Mouse (Mus musculus) adrenal gland, adult (tissue): ENCODE data around the gene Kif26b.

Source experiments
- DNase-seq, 2 experiments: peaks; one replicate each; pipeline ENCODE4 v3.0.0; 2022 to 2023; ENCODE audit warnings: low spot score in 1 of 2; ENCODE audit not compliant: inconsistent age in 2 of 2

The Kif26b gene

DNA sequence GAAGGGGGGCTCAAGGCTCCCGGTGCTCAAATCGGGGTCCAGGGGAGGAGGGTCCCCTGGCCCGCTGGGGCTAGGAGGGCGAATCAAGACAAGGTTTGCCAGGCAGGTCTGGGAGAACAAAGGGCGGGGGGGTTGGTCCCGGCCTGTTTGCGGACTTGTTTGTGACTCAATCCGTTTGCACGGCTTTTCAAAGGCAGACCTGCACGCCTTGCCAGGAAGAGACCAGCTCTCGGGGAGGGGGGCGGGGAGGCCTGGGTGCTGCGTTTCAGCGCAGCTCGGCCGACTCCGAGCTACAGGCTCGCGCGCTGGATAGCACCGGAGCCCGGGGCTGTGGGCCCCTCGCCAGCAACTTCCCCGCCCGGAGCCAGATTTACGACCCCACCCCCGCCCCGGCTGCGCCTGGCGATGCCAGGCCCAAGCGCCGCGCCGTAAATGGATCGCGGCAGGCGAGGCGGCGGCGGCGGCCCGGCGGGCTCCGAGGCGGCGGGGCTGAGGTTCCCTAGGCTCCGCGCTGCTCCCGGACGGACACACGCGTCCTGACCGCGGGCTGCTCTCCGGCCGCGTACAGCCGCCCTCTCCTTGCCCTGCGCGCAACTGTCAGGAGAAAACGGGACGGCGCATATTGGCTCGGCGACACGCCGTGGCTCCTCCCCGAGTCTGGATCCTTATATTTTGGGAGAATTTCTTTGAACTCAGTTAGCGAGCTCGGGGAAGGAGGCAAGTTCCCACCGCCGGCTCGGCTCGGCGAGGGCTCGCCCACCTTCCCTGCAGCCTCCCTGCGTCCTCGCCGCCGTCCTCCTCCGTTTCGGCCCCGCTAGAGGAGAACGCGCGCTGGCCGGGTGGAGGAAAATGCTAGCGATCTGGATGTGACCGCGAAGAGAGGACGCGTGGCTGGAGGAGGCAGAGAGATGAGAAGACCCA is at the start of gene Kif26b:
TSS of gene Kif26b (plus strand) at position 695 of the 921 bp plus-strand sequence.
- peak; percentile 59 to 84 for DNase-seq

DNA sequence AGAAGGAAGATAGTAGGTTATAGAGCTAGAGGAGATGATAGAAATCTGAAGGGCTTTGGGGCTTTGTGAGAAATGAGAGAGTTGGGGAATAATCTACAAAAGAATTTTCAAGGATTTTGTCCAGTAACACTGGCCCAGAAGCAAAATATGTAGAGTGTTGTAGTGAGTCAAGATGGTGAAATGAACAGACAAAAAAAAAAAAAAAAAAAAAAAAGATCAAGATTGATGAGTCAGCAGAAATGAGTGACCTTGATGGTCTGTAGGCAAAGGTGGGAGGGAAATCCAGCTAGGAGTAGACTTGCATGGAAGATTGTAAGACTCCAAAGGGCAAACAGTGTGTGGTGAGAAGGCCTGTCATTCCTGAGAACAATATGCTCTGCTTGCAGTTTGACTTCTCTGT is 45.1 kb upstream of the Kif26b start:
- DNase-seq: no peak

- DNase-seq: no peak
Observed at GRCm38 (mm10) chr1:178485138-178485867, 43.6 kb upstream of the Kif26b start.

DNA sequence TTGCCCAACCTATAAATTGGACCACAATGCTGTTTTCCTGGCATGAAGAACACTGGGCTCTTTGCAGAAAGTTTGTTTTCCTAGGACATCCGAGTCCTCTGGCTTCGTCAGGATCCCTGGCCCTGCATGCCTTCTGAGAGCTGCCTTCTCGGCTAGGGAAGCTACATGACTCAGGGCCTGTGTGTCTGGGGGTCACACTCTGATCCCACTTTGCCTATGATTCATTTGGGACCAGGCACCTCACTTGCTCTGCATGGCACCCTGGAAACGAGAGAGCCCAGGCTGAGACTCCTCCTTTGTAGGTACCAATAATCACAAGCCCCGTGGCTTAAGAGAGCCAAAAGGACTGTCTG is 43.1 kb upstream of the Kif26b start:
- DNase-seq: no peak

DNA sequence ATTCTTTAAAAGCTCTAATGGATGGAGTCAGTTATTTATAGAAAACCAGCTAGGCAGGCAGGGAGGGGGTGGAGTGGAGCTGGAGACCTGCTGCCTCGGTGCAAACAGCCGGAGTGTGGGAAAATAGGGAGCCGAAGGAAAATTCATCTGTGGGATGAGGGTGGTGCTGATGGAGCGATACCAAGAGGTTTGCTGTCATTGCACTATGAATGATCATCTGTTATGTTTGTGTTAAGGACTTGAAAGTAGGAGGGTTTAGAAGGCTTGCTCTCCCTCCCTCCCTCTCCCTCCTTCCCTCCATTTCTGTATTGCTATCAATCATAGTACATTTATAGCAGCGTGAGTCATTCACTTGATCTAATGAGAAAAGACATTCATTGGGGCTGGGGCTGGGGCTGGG is 42.1 kb upstream of the Kif26b start:
- no peak for DNase-seq

DNA sequence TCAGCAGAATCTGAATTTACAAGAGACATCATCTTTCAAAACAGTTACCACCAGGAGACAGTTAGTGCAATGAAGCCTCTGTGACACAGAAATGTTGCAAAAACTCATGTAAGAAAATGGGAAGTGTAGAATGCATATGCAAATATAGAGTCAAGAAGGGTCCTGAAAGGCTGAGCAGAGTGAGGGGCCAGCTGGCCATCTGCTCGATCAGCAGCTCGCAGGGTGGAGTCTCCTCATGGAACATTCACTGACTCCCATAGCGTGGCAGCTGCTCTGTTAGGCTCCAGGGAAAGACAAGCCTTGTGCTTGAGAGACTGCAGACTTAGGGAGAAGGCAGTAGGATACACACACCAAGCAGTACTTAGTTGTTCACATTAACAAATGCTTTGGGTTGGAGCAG is 39.8 kb upstream of the Kif26b start:
- DNase-seq: no peak

- no peak for DNase-seq
Observed at GRCm38 (mm10) chr1:178491733-178492132, 37.2 kb upstream of the Kif26b start.

DNA sequence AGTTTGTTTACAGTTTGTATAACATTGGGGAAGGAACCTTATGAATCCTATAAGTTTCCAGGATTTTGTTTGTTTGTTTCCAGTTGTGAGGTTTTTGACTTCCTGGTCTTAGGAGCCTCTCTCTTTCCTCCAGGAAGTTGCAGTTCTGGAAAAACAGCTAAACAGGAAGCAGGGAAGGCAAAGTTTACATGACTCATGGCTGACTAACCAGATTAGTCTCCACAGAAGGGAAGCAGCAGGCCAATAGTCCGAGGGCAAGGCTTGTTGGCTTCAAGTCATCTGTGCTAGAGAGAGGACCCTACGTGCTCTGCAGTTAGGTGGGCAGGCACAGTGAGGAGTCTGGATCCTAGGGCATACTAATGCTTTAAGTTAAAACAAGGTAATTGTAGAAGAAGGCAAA is 36.4 kb upstream of the Kif26b start:
- DNase-seq: no peak

DNA sequence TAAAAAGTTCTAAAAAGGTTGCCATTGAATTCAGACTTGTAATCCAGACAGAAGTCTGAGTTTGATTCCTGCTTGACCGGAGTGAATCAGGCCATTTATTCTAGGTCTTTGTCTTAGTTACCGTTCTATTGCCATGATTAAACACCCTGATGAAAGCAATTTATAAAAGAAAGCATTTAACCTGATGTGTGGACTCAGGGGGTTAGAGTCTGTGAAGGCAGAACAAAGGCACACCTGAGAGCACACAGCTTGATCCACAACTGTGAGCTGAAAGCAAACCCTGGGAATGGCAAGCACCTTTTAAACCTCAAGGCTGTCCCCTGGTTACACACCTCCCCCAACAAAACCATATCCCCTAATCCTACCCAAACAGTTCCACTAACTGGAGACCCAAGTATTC is 32.7 kb upstream of the Kif26b start:
- DNase-seq: no peak

GRCm38 (mm10) chr1:178496841-178497240 is 32.1 kb upstream of the Kif26b start:
- peak; percentile 28 to 76 for DNase-seq

DNA sequence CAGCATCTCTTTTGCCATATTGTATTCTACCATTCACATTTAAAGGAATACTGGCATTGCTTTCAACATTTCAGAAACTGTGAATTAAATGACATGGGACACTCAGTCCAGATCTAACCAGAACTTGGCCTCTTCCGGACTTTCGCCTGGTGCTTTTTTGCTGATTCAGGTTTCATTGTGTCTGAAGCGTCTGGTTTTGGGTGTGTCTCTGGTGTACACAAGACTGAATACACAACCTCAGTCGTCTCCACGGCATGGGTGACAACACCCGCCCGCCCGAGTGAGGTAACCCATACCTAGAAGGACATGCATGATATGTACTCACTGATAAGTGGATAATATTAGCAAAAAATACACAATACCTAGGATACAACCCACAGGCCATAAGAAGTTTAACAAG is 22.0 kb upstream of the Kif26b start:
- DNase-seq: no peak

DNA sequence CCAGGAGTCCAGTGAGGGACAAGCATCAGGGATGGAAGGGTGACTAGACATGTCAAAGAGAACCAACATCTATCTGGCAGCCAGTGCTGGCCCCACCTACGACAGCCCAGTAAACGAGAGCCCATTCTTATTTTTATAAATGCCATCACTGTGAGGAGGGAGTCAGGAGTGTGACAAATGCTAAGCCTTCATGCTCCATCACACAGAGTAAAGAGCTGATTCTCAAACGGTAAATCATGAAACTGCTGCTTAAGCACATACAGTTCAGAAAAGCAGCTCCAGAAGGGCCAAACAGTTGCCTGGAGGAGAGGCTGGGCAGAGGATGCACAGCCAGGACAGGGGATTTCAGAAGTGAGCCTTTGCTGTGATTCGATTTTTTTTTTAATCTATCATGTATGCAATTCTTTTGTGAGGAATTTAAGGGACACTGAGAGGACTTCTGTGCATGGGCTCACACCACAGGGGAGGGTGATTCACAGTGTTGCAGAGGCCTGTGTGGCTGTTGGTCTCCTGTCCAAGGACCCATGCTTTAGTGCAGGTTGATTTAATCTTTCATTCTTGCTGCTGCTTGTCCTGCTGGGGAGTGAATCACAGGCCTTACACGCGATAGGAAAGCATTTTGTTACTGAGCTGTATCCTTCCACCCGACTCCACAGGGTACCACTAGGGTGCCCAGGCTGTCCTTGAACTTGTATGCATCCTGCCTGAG is 16.4 kb upstream of the Kif26b start:
- no peak for DNase-seq

DNA sequence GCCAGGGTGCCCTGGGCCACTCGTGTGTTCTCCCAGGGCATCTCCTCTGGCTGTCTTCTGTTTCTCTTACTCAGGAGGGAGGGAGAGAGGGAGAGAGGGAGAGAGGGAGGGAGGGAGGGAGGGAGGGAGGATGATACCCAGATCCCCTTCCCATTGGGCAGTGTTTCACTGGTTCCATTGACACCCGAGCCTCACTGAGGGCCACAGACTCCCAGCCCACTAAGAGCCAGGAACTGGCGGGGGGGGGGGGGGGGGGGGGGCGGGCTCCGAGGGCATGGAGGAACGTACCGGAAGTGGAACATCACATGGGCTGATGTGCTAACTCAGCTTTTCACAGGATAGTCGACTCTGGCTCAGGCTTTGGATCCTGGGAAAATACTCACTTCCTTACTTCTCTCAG is 15.0 kb upstream of the Kif26b start:
- no peak for DNase-seq

DNA sequence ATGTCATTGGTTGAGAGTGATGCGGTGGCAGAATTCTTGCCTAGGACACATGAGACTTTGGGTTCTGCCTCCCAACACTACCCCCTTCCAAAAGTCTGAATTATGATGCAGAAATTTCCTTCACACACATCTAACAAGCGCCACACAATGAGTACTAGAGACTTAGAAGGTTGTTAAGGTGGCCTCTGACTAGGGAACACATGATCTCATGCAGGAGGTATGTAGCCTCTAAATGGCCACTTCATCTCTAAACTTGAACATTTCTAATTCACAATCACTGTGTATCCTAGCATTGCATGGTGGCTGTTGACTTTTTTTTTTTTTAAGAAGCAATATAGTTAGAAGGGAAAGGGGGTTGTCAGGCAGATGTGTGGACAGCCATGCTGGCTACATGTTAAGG is 13.1 kb upstream of the Kif26b start:
- DNase-seq: no peak

GRCm38 (mm10) chr1:178522389-178522788 is 6.5 kb upstream of the Kif26b start:
- DNase-seq: no peak

DNA sequence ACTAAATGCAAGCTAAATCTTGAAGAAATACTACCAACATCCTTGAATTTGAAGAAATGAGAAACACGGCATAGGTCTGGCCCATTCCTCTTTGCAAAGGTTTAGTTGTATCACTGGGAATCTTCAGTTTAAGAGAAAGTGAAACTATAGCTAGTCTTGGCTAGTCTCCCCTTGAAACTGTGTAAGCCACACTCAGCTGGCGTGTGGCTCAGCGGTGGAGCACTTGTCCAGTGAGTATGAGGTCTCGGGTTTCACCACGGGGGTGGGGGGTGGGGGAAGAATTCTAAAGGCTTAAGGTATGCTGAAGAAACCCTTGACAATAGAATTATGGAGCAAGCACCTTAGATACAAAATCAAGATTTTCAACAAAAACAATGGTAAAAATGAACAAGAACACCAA is 5.8 kb upstream of the Kif26b start:
- no peak for DNase-seq

GRCm38 (mm10) chr1:178527185-178527546 is 1.8 kb upstream of the Kif26b start:
- peak; percentile 74 to 94 for DNase-seq

DNA sequence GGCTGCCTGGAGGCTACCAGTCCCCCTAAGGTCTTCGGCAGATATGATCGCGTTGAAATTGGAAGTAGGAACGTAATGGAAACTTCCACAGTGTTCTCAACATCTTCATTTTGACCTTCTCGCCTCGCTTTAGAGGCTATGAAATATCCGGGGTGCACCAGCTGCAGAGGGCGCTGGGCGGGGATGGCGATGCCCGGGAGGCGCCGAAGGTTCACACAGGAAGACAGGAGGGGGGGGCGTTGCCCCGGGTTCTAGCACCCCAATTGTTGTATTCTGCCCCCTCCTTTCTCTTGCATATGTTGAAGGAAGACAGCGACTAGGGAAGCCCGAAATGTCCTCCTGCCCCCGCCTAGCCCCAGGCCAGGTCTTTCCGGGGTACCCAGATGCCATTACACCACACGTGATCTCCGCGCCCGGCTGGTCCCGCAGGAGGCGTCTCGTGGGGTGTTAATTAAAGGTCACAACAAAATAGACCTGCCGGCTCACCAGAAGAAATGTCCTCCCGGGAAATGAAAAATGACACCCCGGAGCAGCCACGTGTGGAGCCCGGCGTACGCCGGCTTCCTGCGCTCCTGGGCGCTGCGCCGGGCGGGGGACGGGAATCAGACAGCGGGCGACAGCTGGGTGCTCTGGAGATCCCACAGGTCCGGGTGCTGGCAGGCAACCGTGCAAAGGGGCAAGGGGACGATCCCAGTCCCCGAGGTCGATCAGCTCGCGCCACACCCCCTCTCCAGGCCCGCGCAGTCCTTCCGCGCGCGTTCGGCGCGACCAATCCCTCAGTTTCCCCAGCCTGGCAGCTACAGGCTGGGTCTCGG is 1.2 kb upstream of the Kif26b start:
- DNase-seq: peak in 1 of 2 experiments; percentile 45

DNA sequence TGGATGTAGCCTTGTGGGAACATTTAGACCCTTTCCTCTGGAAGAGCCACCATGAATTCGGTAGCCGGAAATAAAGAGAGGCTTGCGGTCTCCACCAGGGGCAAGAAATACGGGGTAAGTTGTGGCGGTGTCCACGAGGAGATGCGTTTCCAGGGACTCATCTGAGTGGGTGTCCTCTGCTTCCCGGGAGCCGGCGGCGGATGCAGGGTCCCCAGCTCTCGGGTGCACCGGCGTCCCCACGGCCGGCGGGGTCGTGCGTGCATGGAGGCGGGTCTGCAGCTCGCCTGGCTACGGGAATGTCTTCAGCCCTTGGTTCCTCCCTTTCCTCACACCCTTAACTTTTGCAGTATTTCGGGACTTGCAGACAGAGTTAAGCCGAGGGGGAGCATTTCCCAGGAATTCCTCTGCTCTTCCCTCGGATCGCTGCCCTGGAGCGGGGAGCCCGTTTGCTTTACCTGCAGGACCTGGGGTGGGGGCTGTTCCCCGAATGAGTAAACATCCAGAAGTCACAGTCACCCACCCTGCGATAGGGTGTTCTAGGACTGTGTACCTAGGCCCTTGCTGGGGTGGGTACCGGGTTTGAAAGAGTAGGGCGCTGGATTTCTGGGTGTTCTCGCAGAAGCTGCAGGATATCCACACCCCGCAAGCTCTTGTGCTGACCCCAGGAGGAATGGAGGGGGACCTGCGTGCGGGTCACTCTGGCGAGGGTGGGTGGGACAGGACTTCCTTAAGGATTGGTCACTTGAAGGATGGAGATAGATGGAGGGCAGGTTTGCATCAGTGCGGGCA is 781 bp downstream of the Kif26b start:
- peak in 1 of 2 experiments; percentile 14 for DNase-seq
